Mouse (Mus musculus): Measurements from ENCODE around the gene Hist1h3d. TPM values are rescaled to one million over a fixed set of nuclear protein-coding genes. Genes with fewer than 3 reads are reported as not detected.

The Hist1h3d gene
- total and polyA plus RNA-seq, 3 experiments = 3.7 to 524 (median 92.0) TPM

DNA sequence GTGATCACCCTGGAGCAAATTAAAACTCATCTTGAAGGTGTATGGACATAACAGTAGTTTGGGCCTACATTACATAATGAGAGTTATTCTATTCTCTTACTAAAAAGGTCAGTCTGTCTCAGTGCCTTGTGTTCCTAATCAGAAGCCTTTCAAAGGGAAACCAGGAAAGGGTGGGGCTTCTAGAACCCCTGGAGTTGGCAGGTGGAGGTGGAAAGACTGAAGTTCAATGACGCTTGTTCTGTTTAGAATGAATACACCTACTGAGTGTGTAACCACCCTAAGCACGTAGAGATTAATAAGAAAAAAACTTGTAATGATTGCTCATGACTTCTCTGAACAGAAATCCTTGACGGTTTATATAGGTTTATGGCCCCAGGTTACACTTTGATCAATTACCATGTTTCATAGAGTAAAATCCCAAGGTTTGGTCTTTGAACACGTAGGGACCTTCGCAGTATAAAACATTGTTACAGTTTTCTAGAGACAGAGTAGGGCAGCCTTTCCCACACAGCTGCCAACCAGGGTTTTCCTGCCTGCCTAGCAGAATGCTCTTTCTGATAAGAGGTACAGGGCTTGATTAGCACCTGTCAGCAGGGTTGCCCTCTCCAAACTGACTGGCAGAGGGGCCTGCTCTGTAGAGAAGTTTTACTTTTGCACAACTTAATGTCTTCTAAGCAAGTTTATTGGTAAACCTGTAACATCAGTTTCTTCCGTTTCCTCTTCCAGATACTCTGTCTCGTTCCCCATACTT lies 20.2 kb downstream of the Hist1h3d start:
- Histone ChIP-seq H3K9me3 (replicated peaks) (no peaks in the 10 kb centered on the region), H3K4me1 (ENCODE audit: insufficient read depth, low read depth, low read length) (peaks cover 70% of the 10 kb centered on the region)

DNA sequence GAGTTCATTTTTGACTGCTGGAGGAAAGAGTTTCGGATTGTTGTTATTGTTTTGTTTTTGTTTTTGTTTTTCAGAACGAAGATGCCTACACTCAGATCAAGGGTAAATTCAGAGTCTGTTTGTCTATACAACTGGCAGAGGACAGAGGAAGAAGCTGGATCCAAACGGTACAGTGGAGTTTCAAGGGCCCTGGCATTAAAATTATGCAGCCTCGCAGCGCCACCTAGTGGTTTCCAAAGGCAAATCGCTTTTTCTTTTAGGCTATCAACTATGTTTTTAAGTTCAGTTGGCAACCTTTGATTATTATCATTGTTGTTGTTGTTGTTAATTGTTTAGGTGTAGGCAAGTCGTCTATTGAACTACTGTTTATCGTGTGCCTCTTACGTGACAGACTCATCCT lies 22.4 kb downstream of the Hist1h3d start:
- Histone ChIP-seq H3K36me3 (replicated peaks) (no peaks in the 10 kb centered on the region), H3K4me1 (ENCODE audit: insufficient read depth, low read depth, low read length) (peaks cover 51% of the 10 kb centered on the region), H3K27me3 (ENCODE audit: insufficient read depth, low read length) (no peaks in the 10 kb centered on the region), H3K9me3 (replicated peaks) (no peaks in the 10 kb centered on the region), H3K4me3 (ENCODE audit: low read depth, low read length) (no peak overlapping the region)
- DNase-seq (ENCODE audit: low spot score) (no peak), ATAC-seq (ENCODE audit: extremely low read depth, insufficient number of reproducible peaks, low FRiP score, poor library complexity, severe bottlenecking) (0 out of 2 replicates have a peak, but pooled peaks have one; percentile 19)
- no peak for TF ChIP-seq GATA1 (IDR thresholded peaks at IDR 0.05; ENCODE audit: borderline replicate concordance, low read length)
- peak; percentile 49 for TF ChIP-seq CTCF (IDR thresholded peaks at IDR 0.05; ENCODE audit: low read depth, low read length)
- TF ChIP-seq GATA2 (IDR thresholded peaks at IDR 0.05; ENCODE audit: borderline replicate concordance, low read depth, low read length) = no peak

More for the DNA sequence above, 20.2 kb downstream of the Hist1h3d start:
- H3K27me3 ChIP-seq (ENCODE audit: insufficient read depth, low read length) = no peaks in the 10 kb centered on the region
- no peaks in the 10 kb centered on the region for H3K36me3 ChIP-seq (replicated peaks)
- TF ChIP-seq TAL1 (conservative IDR thresholded peaks at IDR 0.05; ENCODE audit: low read depth, low read length) = peak; percentile 45; the same call in 1 of the 2 replicates
- no peak for TF ChIP-seq POLR2AphosphoS5 (IDR thresholded peaks at IDR 0.05; ENCODE audit: insufficient replicate concordance, low read depth, low read length)
- DNase-seq (ENCODE audit: low spot score) (no peak), ATAC-seq (ENCODE audit: extremely low read depth, insufficient number of reproducible peaks, low FRiP score, poor library complexity, severe bottlenecking) (no peak)
- H3K4me3 ChIP-seq (ENCODE audit: low read depth, low read length) = no peak overlapping the region; the same call in 1 of the 2 replicates

DNA sequence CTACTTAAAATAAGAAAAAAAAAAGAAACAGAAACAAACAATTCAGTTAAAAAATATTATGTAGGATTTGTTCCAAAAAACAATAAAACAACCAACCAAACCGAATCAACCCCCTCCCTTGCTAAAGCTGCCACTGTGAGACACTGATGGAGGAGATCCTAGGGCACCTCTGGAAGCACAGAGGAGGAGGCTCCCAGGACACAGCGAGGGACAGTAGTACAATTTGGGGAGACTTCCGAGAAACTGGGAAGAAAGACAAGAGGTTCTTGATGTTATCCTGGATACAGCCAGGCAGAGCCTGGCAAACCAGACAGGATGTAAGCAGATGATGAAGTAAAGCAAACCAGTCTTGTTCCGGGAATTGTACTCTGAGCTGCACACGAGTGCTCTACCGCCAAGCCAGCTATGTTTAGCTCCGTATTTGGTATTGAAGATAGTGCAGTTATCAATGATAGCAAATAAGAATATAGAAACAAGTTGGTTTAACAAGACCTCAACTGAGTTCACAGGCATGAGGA lies 27.7 kb downstream of the Hist1h3d start:
- ATAC-seq (ENCODE audit: extremely low read depth, insufficient number of reproducible peaks, low FRiP score, poor library complexity, severe bottlenecking) (no peak), DNase-seq (ENCODE audit: low spot score) (no peak)
- no peaks in the 10 kb centered on the region for H3K27me3 ChIP-seq (ENCODE audit: insufficient read depth, low read length)
- H3K9me3 ChIP-seq (replicated peaks) = no peaks in the 10 kb centered on the region
- TF ChIP-seq CTCF (IDR thresholded peaks at IDR 0.05; ENCODE audit: low read depth, low read length) (no peak), GATA2 (IDR thresholded peaks at IDR 0.05; ENCODE audit: borderline replicate concordance, low read depth, low read length) (no peak)
- no peak overlapping the region for H3K4me3 ChIP-seq (ENCODE audit: low read depth, low read length)
- peaks cover 24% of the 10 kb centered on the region for H3K4me1 ChIP-seq (ENCODE audit: insufficient read depth, low read depth, low read length)
- H3K36me3 ChIP-seq (replicated peaks) = peaks cover 7% of the 10 kb centered on the region

DNA sequence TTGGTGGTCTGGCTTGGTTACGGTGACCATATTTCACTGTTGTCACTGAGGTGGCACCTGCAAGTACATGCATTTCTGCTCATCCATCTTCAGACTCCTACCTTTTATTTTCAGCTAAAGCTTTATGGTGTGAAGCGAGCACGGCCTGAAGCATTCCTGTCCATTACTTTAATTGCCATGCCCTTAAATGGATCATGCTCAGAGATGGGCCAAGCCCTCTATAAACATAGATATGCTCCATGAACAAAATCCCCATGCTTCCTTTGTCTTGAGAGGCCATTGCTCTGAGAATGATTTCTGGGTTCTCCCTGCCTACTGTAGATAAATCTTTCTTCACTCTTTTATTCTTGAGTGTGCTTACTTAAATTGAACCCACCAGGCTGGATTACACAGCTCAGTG lies 28.9 kb downstream of the Hist1h3d start:
- peaks cover 26% of the 10 kb centered on the region for H3K4me1 ChIP-seq (ENCODE audit: insufficient read depth, low read depth, low read length)
- H3K27me3 ChIP-seq (ENCODE audit: insufficient read depth, low read length) = no peaks in the 10 kb centered on the region
- no peak for TF ChIP-seq GATA2 (IDR thresholded peaks at IDR 0.05; ENCODE audit: borderline replicate concordance, low read depth, low read length)
- TF ChIP-seq POLR2AphosphoS5 (IDR thresholded peaks at IDR 0.05; ENCODE audit: insufficient replicate concordance, low read depth, low read length) = no peak
- no peak for TF ChIP-seq TAL1 (conservative IDR thresholded peaks at IDR 0.05; ENCODE audit: low read depth, low read length)
- TF ChIP-seq CTCF (IDR thresholded peaks at IDR 0.05; ENCODE audit: low read depth, low read length) = no peak
- TF ChIP-seq GATA1 (IDR thresholded peaks at IDR 0.05; ENCODE audit: borderline replicate concordance, low read length) = no peak
- DNase-seq (ENCODE audit: low spot score) (no peak), ATAC-seq (ENCODE audit: extremely low read depth, insufficient number of reproducible peaks, low FRiP score, poor library complexity, severe bottlenecking) (no peak)
- peaks cover 7% of the 10 kb centered on the region for H3K36me3 ChIP-seq (replicated peaks)
- no peak overlapping the region for H3K4me3 ChIP-seq (ENCODE audit: low read depth, low read length)
- H3K9me3 ChIP-seq (replicated peaks) = no peaks in the 10 kb centered on the region

DNA sequence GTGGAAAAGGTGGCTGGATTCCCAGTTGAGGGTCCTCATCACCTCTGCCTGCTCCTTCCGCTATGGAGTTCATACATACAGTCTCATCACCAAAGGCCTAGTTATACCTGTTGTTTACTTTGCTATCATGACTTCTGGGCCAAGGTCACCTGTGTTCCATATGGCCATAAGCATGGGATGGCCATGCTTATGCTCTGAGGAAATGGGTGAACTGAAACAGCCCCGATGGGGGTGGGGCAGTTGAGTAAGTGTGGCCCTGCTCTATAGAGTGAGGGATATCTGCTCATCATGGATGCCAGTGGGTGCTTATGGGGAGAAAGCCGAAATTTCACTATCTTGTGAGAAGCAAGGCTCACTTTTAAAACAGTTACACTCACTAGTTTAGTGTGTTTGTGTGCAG lies 29.5 kb downstream of the Hist1h3d start:
- H3K9me3 ChIP-seq (replicated peaks) = no peaks in the 10 kb centered on the region
- no peak for TF ChIP-seq GATA1 (IDR thresholded peaks at IDR 0.05; ENCODE audit: borderline replicate concordance, low read length)
- no peak for TF ChIP-seq GATA2 (IDR thresholded peaks at IDR 0.05; ENCODE audit: borderline replicate concordance, low read depth, low read length)
- no peak for TF ChIP-seq TAL1 (conservative IDR thresholded peaks at IDR 0.05; ENCODE audit: low read depth, low read length)
- TF ChIP-seq CTCF (IDR thresholded peaks at IDR 0.05; ENCODE audit: low read depth, low read length) = no peak
- no peak for TF ChIP-seq POLR2AphosphoS5 (IDR thresholded peaks at IDR 0.05; ENCODE audit: insufficient replicate concordance, low read depth, low read length)
- H3K4me1 ChIP-seq (ENCODE audit: insufficient read depth, low read depth, low read length) = peaks cover 32% of the 10 kb centered on the region
- ATAC-seq (ENCODE audit: extremely low read depth, insufficient number of reproducible peaks, low FRiP score, poor library complexity, severe bottlenecking) (no peak), DNase-seq (ENCODE audit: low spot score) (no peak)
- peaks cover 7% of the 10 kb centered on the region for H3K36me3 ChIP-seq (replicated peaks)
- no peaks in the 10 kb centered on the region for H3K27me3 ChIP-seq (ENCODE audit: insufficient read depth, low read length)
- H3K4me3 ChIP-seq (ENCODE audit: low read depth, low read length) = no peak overlapping the region

DNA sequence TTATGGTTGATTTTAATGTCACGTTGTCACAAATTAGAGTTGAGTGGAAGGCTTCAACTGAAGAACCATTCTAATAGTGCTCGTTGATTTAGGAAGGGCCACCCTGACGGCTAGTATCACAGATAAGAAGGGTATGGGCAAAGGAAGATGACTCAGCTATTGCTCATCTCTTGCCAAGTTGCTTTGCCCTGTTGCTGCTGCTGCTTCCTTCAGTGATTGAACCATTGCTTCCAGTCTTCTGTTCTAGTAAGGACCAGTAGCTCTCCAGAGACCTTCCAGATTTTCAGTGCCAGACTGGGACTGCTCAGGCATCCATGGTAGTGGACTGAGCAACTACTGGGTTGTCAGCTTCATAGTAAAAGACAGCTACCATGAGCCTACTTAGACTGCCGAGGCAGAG lies 33.6 kb downstream of the Hist1h3d start:
- no peak overlapping the region for H3K4me3 ChIP-seq (ENCODE audit: low read depth, low read length)
- DNase-seq (ENCODE audit: low spot score) (no peak), ATAC-seq (ENCODE audit: extremely low read depth, insufficient number of reproducible peaks, low FRiP score, poor library complexity, severe bottlenecking) (peak; percentile 54; the same call in 1 of the 2 replicates)
- H3K36me3 ChIP-seq (replicated peaks) = peaks cover 22% of the 10 kb centered on the region
- no peaks in the 10 kb centered on the region for H3K9me3 ChIP-seq (replicated peaks)
- H3K27me3 ChIP-seq (ENCODE audit: insufficient read depth, low read length) = no peaks in the 10 kb centered on the region
- H3K4me1 ChIP-seq (ENCODE audit: insufficient read depth, low read depth, low read length) = peaks cover 22% of the 10 kb centered on the region
- no peak for TF ChIP-seq GATA2 (IDR thresholded peaks at IDR 0.05; ENCODE audit: borderline replicate concordance, low read depth, low read length)
- TF ChIP-seq CTCF (IDR thresholded peaks at IDR 0.05; ENCODE audit: low read depth, low read length) = no peak
- no peak for TF ChIP-seq POLR2AphosphoS5 (IDR thresholded peaks at IDR 0.05; ENCODE audit: insufficient replicate concordance, low read depth, low read length)
- TF ChIP-seq GATA1 (IDR thresholded peaks at IDR 0.05; ENCODE audit: borderline replicate concordance, low read length) = no peak
- TF ChIP-seq TAL1 (conservative IDR thresholded peaks at IDR 0.05; ENCODE audit: low read depth, low read length) = no peak
